In genomic region chr13:41705636-41706035, GRCm38 (mm10) we compare ENCODE assay signal across 17 mouse cellular contexts.
DNase-seq lines count a peak whose midpoint lies in the region; ATAC-seq lines count a peak whose summit lies in the region.
"Had no signal": no experiment of that assay in that cellular context is flagged by ENCODE, and none has a peak within 500 bp of the region (broad histone marks: within the 10 kb centered on the region; RNA-seq: fewer than 3 reads in every experiment).

No protein-coding gene starts in this region.

- no peak for ATAC-seq in heart, embryonic 11.5 days (replicated peaks; ENCODE audit: insufficient number of reproducible peaks, low FRiP score, low TSS enrichment)
- ATAC-seq in heart, embryonic 16.5 days (replicated peaks; ENCODE audit: extremely low read depth, insufficient read depth, low FRiP score), result peak; percentile 24; the same call in 1 of the 2 replicates
- ATAC-seq: midbrain, embryonic 13.5 days had no signal

- 23% methylated on average over 4 of the region's 4 CpGs for WGBS in heart, embryonic 11.5 days (ENCODE audit: insufficient replicate concordance)
- 21% methylated on average over 4 of the region's 4 CpGs for WGBS in heart, embryonic 16.5 days

- no peak overlapping the region for H3K4me2 ChIP-seq in heart, embryonic 11.5 days
- H3K4me2 ChIP-seq in heart, embryonic 16.5 days (ENCODE audit: low read depth, low read length), result no peak overlapping the region
- H3K4me2 ChIP-seq: hindbrain, embryonic 15.5 days; midbrain, embryonic 13.5 days; neural tube, embryonic 13.5 days had no signal

- no peak for DNase-seq in heart, postnatal 25 days (ENCODE audit: low spot score)
- peak; percentile 55 for DNase-seq in 3134 (ENCODE audit: extremely low read depth, insufficient read length, low spot score)
- peak; percentile 42 for DNase-seq in embryo, embryonic 11 days
- DNase-seq in gastrocnemius, postnatal 14 days, result no peak
- DNase-seq in urinary bladder, adult 18-20 months (ENCODE audit: low spot score in 2 of 2), result no peak
- DNase-seq in MN1 (ENCODE audit: low spot score), result no peak
- DNase-seq: adrenal gland, postnatal 10 days; cerebellum, postnatal 25 days; gastrocnemius, postnatal 36 days; thymus, adult 2 months had no signal

- peak overlapping the region; percentile 80 for H3K27ac ChIP-seq in heart, embryonic 11.5 days (ENCODE audit: low read depth, low read length)
- peak overlapping the region; percentile 64 for H3K27ac ChIP-seq in heart, embryonic 16.5 days (ENCODE audit: low read length)
- H3K27ac ChIP-seq: forebrain, embryonic 10.5 days; hindbrain, embryonic 15.5 days; liver, embryonic 14.5 days; midbrain, embryonic 13.5 days; neural tube, embryonic 13.5 days had no signal

- no peak overlapping the region for H3K4me3 ChIP-seq in heart, embryonic 11.5 days (ENCODE audit: low read depth, low read length)
- no peak overlapping the region for H3K4me3 ChIP-seq in heart, embryonic 16.5 days (ENCODE audit: low read length)
- H3K4me3 ChIP-seq: forebrain, embryonic 10.5 days; hindbrain, embryonic 15.5 days; midbrain, embryonic 13.5 days; neural tube, embryonic 13.5 days had no signal

- intact Hi-C loops in heart, postnatal 25 days (cut with DNase I), result loop anchor here (5.0 kb wide), 2 partner anchors 342 to 452 kb away; no protein-coding TSS in a partner anchor
- intact Hi-C loops in gastrocnemius, postnatal 14 days (cut with DNase I; ENCODE audit: low total_unique reads), result no loop called here

- peaks cover 35% of the 10 kb centered on the region for H3K4me1 ChIP-seq in heart, embryonic 11.5 days (ENCODE audit: control insufficient read depth, insufficient read depth, low read length)
- H3K4me1 ChIP-seq in heart, embryonic 16.5 days (ENCODE audit: control insufficient read depth, insufficient read depth, low read length), result peaks cover 34% of the 10 kb centered on the region
- H3K4me1 ChIP-seq: midbrain, embryonic 13.5 days had no signal

- no peaks in the 10 kb centered on the region for H3K9me3 ChIP-seq in heart, embryonic 11.5 days (replicated peaks; ENCODE audit: control insufficient read depth, low read length)
- no peaks in the 10 kb centered on the region for H3K9me3 ChIP-seq in heart, embryonic 16.5 days (replicated peaks; ENCODE audit: control insufficient read depth, low read length)
- H3K9me3 ChIP-seq: forebrain, embryonic 10.5 days; hindbrain, embryonic 15.5 days; midbrain, embryonic 13.5 days; neural tube, embryonic 13.5 days had no signal

- H3K27me3 ChIP-seq in heart, embryonic 11.5 days (ENCODE audit: control insufficient read depth, insufficient read depth, low read length), result no peaks in the 10 kb centered on the region
- no peaks in the 10 kb centered on the region for H3K27me3 ChIP-seq in heart, embryonic 16.5 days (ENCODE audit: control insufficient read depth, insufficient read depth, low read length)
- H3K27me3 ChIP-seq: hindbrain, embryonic 15.5 days; neural tube, embryonic 13.5 days had no signal

- H3K9ac ChIP-seq in heart, embryonic 11.5 days (ENCODE audit: low read depth, low read length), result no peak overlapping the region
- H3K9ac ChIP-seq in heart, embryonic 16.5 days (ENCODE audit: low read length), result no peak overlapping the region
- H3K9ac ChIP-seq: hindbrain, embryonic 15.5 days; liver, embryonic 14.5 days; midbrain, embryonic 13.5 days; neural tube, embryonic 13.5 days had no signal

- no peaks in the 10 kb centered on the region for H3K36me3 ChIP-seq in heart, embryonic 11.5 days (ENCODE audit: control insufficient read depth, insufficient read depth, low read length)
- no peaks in the 10 kb centered on the region for H3K36me3 ChIP-seq in heart, embryonic 16.5 days (ENCODE audit: control insufficient read depth, insufficient read depth)
- H3K36me3 ChIP-seq: forebrain, embryonic 10.5 days; hindbrain, embryonic 15.5 days; midbrain, embryonic 13.5 days; neural tube, embryonic 13.5 days had no signal

Comparison
In these comparisons a context has a peak if more than half of its experiments do, and no peak if none do; other contexts are left out.
1. DNase-seq: peak in 3134 (single experiment) and embryo, embryonic 11 days (single experiment); none in heart, postnatal 25 days (single experiment), gastrocnemius, postnatal 14 days (single experiment), urinary bladder, adult 18-20 months (0 of 2) and MN1 (single experiment).